Mouse (Mus musculus) G1E (cell line): ENCODE results near the gene Gm9821. TPM values are rescaled to one million over a fixed set of nuclear protein-coding genes. Genes with fewer than 3 reads are reported as not detected.

Source experiments
- ATAC-seq: 2 replicates; pipeline ENCODE4 v1.8.0; 2016; ENCODE audit warnings: mild to moderate bottlenecking; ENCODE audit not compliant: insufficient number of reproducible peaks, poor library complexity, low FRiP score, severe bottlenecking; ENCODE audit errors: extremely low read depth
- DNase-seq: peaks from one replicate; pipeline ENCODE4 v3.0.0; 2012; ENCODE audit warnings: low spot score
- H3K27me3 ChIP-seq: 2 replicates; pipeline ENCODE4 v1.6.1; 2012; ENCODE audit warnings: mild to moderate bottlenecking, low read length, inconsistent platforms; ENCODE audit not compliant: insufficient read depth
- H3K36me3 ChIP-seq: replicated peaks from 2 replicates; pipeline ENCODE3; 2012; ENCODE audit warnings: mild to moderate bottlenecking, inconsistent platforms
- H3K4me1 ChIP-seq: 2 replicates; pipeline ENCODE4 v1.6.1; 2012; ENCODE audit warnings: low read depth, low read length, inconsistent platforms, mixed read lengths; ENCODE audit not compliant: insufficient read depth
- H3K4me3 ChIP-seq: 2 replicates; pipeline ENCODE4 v1.5.1; 2012; ENCODE audit warnings: low read depth, mild to moderate bottlenecking, inconsistent platforms, low read length, moderate library complexity, mixed read lengths
- H3K9me3 ChIP-seq: replicated peaks from 2 replicates; pipeline ENCODE4 v1.6.1; 2012; ENCODE audit warnings: inconsistent platforms
- CTCF ChIP-seq: IDR thresholded peaks from 2 replicates; pipeline ENCODE4 v1.5.1; 2012; ENCODE audit warnings: low read depth, low read length, inconsistent platforms, mixed read lengths
- GATA1 ChIP-seq: IDR thresholded peaks from 2 replicates; pipeline ENCODE4 v1.6.1; 2012; ENCODE audit warnings: borderline replicate concordance, low read length, inconsistent platforms, mixed read lengths
- GATA2 ChIP-seq: IDR thresholded peaks from 2 replicates; pipeline ENCODE4 v1.6.1; 2012; ENCODE audit warnings: low read depth, low read length, inconsistent platforms, borderline replicate concordance
- POLR2AphosphoS5 ChIP-seq: IDR thresholded peaks from 2 replicates; pipeline ENCODE4 v1.6.1; 2012; ENCODE audit warnings: low read depth, low read length, inconsistent platforms; ENCODE audit not compliant: insufficient replicate concordance
- TAL1 ChIP-seq: conservative IDR thresholded peaks from 2 replicates; pipeline ENCODE4 v1.6.1; 2012; ENCODE audit warnings: low read depth, low read length, inconsistent platforms, mixed read lengths
- polyA plus RNA-seq: library from polyadenylated mRNA; stranded (reverse); fragments of >175 nt; gene quantifications from 2 replicates; pipeline ENCODE4 v1.2.3, GENCODE M21; 2012
- total RNA-seq, 2 experiments: library from RNA; stranded (forward) in 1 of 2; stranded (reverse) in 1 of 2; fragments of 200-1000 nt in 1 of 2; fragments of >200 nt in 1 of 2; fragmentation: Nextera tagmentation in 1 of 2; gene quantifications; 2 replicates each; pipeline ENCODE4 v1.2.3; 2014 to 2017

Gm9821 gene
- total and polyA plus RNA-seq, 3 experiments: 0.10 to 1.6 TPM; not detected in 1

DNA sequence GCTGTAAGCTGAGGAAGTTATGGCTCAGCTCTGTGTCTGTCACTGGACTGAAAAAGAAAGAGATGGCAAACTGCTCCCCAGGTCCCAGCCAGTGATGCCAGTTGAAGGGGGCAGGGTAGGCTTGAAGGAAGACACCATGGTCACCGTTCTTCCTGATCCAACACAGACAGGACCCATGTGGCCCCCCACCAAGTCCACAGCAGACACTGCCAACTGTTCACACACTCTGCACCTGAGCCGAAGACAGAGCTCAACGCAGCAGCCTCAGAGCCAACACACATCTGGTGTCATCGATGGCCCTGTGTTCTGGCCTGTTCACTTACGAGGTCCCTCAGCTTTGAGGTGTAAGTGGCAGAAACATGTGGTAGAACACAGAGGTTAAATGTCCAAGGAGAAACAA lies 15.0 kb downstream of the Gm9821 start:
- DNase-seq (no peak), ATAC-seq (no peak)
- Histone ChIP-seq H3K27me3 (peaks cover 5% of the 10 kb centered on the region; the same call in 1 of the 2 replicates), H3K4me3 (no peak overlapping the region), H3K36me3 (peaks cover 55% of the 10 kb centered on the region), H3K4me1 (peaks cover 89% of the 10 kb centered on the region), H3K9me3 (no peaks in the 10 kb centered on the region)
- no peak for TF ChIP-seq CTCF
- no peak for TF ChIP-seq GATA1
- TF ChIP-seq GATA2: no peak
- no peak for TF ChIP-seq POLR2AphosphoS5
- no peak for TF ChIP-seq TAL1

DNA sequence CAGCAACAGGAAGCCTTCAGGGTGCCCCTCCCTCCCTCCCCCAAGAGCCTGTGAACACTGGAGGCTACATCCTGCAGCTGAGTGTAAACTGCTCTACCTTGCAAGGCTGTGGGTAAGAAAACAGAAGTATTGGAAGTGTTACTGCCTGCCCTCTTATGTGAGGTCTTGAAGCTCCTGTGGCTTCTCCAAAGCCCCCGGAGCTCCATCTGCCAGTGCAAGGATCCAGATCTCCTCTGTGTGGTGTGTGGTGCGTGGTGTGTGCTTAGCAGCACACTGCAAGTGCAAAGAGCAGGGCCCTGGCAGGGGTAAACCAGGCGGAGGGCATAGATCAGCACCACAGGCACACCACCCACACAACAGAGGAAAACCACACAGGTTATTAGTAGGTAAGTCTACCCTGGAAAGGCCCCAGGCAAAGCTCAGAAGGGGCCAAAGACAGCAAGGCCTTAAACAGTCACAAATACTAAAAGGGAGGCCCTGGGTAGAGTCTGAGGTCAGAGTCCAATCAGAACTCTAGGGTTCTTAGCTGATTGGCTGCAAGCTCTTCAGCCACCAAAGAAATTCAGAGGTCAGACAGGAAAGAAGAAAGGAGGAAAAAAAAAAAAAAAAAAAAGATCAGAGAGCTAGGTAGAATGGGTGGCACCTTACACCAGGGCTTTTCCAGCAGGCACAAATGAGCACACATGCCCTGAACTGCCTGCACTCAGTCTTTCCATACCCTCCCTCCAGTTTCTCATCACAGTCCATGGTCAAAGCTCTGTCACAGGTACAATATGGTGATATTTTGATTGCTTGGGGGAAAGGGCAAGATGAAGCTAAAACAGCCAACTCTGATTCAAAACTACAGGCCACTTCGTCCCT lies 16.6 kb downstream of the Gm9821 start:
- H3K4me3 ChIP-seq: peak overlapping the region; percentile 86
- H3K36me3 ChIP-seq: peaks cover 43% of the 10 kb centered on the region
- no peaks in the 10 kb centered on the region for H3K9me3 ChIP-seq
- no peak for ATAC-seq
- H3K4me1 ChIP-seq: peaks cover 78% of the 10 kb centered on the region
- DNase-seq: no peak
- H3K27me3 ChIP-seq: peaks cover 16% of the 10 kb centered on the region
- TF ChIP-seq POLR2AphosphoS5 (no peak), GATA1 (no peak), GATA2 (no peak), CTCF (no peak), TAL1 (no peak)

DNA sequence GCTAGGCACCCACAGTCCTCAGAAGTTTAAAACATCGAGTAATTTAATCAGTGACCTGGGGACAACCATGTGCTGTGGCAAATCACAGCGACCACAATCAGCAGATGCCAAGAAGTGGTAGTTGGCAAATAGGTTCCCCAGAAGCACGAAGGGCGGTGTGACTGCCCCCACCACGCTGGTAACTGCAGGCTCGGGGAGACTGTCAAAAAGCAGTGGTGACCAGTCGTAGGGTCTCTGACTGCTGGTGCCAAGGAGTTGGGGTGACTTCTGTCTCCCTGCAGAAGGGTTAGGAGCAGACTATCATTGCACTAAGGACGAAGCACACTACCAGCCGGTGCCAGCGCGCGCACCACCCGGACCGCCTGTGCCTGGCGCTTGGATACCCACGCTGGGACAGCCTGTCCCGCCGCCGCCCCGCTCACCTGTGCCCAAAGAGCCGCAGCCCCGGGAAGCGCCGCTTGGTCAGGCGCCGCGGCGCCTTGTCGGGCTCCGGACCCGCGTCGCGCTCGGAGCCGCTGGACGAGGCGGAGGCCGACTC lies 17.4 kb downstream of the Gm9821 start:
- no peak for TF ChIP-seq CTCF
- no peak for TF ChIP-seq POLR2AphosphoS5
- no peak for TF ChIP-seq GATA2
- no peak for TF ChIP-seq TAL1
- no peak for TF ChIP-seq GATA1
- ATAC-seq: no peak
- peaks cover 70% of the 10 kb centered on the region for H3K4me1 ChIP-seq
- H3K36me3 ChIP-seq: peaks cover 37% of the 10 kb centered on the region
- H3K4me3 ChIP-seq: peak overlapping the region; percentile 86
- no peak for DNase-seq
- H3K27me3 ChIP-seq: peaks cover 19% of the 10 kb centered on the region
- H3K9me3 ChIP-seq: no peaks in the 10 kb centered on the region

DNA sequence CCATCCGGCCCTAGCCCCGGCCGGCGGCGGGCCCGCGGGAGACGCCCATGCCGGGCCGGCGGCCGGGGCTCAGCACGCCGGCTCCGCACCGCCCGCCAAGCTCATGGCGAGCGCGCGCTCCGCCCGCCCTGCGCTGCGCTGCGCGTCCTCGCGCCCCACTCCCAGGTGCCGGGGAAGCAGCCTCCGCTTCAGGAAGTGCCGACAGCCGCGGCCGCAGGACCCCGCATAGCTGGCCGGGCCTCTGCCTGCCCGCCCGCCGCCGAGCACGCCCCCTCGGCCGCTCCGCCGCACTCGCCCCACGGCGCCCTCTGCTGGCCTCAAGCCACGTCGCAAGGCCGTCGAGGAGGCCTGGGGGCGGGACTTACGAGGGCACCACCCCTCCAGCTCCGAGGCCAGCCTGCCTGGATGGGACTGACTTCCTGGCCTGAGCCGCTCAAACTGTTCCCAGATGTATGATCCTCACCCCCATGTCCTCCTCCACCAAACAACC lies 18.0 kb downstream of the Gm9821 start:
- Histone ChIP-seq H3K4me1 (peaks cover 66% of the 10 kb centered on the region), H3K9me3 (no peaks in the 10 kb centered on the region), H3K4me3 (peak overlapping the region; percentile 86), H3K27me3 (peaks cover 24% of the 10 kb centered on the region), H3K36me3 (peaks cover 33% of the 10 kb centered on the region)
- DNase-seq (peak; percentile 85), ATAC-seq (peak; percentile 59)
- TF ChIP-seq GATA2 (no peak), CTCF (peak; percentile 67), GATA1 (no peak), POLR2AphosphoS5 (no peak), TAL1 (no peak)

DNA sequence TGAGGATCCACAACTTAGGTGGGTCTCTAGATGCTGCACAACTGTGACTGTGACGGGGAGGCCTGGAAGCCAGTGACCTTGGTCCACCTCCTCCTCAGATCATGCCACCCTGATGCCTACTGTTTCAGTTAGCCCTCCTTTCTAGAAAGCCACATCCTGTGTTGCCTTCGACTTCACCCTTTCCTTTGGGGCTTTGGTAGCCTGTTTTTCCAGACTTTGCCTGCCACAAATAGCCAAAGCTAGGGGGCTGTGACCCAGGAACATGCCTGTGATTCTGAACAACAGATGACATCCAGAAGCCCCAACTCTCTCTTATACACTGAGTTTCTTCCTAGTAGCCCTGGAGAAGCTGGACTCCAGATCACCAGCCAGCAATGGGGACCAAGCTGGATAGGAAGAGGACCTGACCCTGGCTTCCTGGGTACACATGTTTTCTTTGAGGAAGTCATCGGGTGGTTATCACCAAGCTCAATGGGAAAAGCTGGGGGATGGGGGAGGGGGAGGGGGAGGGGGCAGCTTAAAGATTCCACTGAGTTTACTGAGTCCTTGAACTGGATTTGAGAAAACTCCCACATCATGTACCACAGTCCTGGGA lies 19.2 kb downstream of the Gm9821 start:
- H3K4me3 ChIP-seq: no peak overlapping the region
- peaks cover 21% of the 10 kb centered on the region for H3K36me3 ChIP-seq
- ATAC-seq (no peak), DNase-seq (no peak)
- H3K4me1 ChIP-seq: peaks cover 54% of the 10 kb centered on the region
- no peak for TF ChIP-seq POLR2AphosphoS5
- TF ChIP-seq GATA2: no peak
- TF ChIP-seq TAL1: no peak
- TF ChIP-seq CTCF: no peak
- TF ChIP-seq GATA1: no peak
- peaks cover 35% of the 10 kb centered on the region for H3K27me3 ChIP-seq
- H3K9me3 ChIP-seq: no peaks in the 10 kb centered on the region

DNA sequence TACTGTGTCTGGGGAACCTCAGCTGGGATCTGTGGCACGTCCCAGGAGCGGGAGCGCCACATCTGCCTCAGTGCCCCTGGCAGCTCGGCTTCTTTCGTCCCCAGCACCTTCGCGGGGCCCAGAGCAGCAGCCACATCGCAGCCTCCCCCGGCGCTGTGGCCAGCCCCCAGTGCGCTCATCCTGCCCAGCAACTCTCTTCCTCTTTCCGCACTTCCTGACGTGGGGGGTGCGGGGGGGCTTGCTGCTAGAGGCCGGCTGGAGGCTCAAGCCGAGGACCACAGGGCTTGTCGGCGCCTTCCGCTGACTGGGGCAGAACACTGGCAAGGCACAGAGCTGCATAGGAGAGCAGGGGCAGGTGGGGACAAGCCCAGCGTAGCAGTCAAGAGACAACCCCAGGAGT lies 19.9 kb downstream of the Gm9821 start:
- Histone ChIP-seq H3K4me1 (peaks cover 47% of the 10 kb centered on the region), H3K36me3 (peaks cover 14% of the 10 kb centered on the region), H3K9me3 (no peaks in the 10 kb centered on the region), H3K27me3 (peaks cover 42% of the 10 kb centered on the region), H3K4me3 (peak overlapping the region; percentile 49; the same call in 1 of the 2 replicates)
- TF ChIP-seq POLR2AphosphoS5 (no peak), CTCF (no peak), TAL1 (no peak), GATA2 (no peak), GATA1 (no peak)
- DNase-seq (no peak), ATAC-seq (no peak)
